In genomic region chr2:6849388-6849787, GRCm38 (mm10) we compare ENCODE assay signal across 12 mouse cellular contexts.
A peak's percentile ranks its signal among the peaks of the same experiment; 100 is the strongest.
DNase-seq lines count a peak whose midpoint lies in the region; ATAC-seq and TF ChIP-seq lines count a peak whose summit lies in the region.
"Had no signal": no experiment of that assay in that cellular context is flagged by ENCODE, and none has a peak within 500 bp of the region (broad histone marks: within the 10 kb centered on the region; RNA-seq: fewer than 3 reads in every experiment).

No protein-coding gene starts in this region.

- H3K27ac ChIP-seq in layer of hippocampus, adult 2 months: peak overlapping the region; percentile 25; the same call in 1 of the 2 replicates
- no peak overlapping the region for H3K27ac ChIP-seq in forebrain, embryonic 16.5 days (ENCODE audit: low read length)
- H3K27ac ChIP-seq: midbrain, embryonic 12.5 days had no signal

- no peaks in the 10 kb centered on the region for H3K9me3 ChIP-seq in forebrain, embryonic 16.5 days (ENCODE audit: control insufficient read depth, low read length)
- H3K9me3 ChIP-seq: midbrain, embryonic 12.5 days had no signal

- ATAC-seq in forebrain, embryonic 16.5 days: peak; percentile 43
- ATAC-seq: inflammation-experienced regulatory T-cells, adult 6 months had no signal

- no peak overlapping the region for H3K4me3 ChIP-seq in layer of hippocampus, adult 2 months
- H3K4me3 ChIP-seq in forebrain, embryonic 16.5 days (replicated peaks; ENCODE audit: low read length): no peak overlapping the region
- H3K4me3 ChIP-seq: midbrain, embryonic 12.5 days had no signal

- 49% methylated on average over 3 of the region's 3 CpGs for WGBS in forebrain, embryonic 16.5 days

- no peaks in the 10 kb centered on the region for H3K36me3 ChIP-seq in forebrain, embryonic 16.5 days (ENCODE audit: control insufficient read depth, insufficient read depth)
- H3K36me3 ChIP-seq: midbrain, embryonic 12.5 days had no signal

- H3K9ac ChIP-seq in forebrain, embryonic 16.5 days (replicated peaks; ENCODE audit: low read depth, low read length): no peak overlapping the region
- H3K9ac ChIP-seq: midbrain, embryonic 12.5 days had no signal

- no peaks in the 10 kb centered on the region for H3K27me3 ChIP-seq in forebrain, embryonic 16.5 days (replicated peaks; ENCODE audit: control insufficient read depth, insufficient read depth, low read length)
- H3K27me3 ChIP-seq: midbrain, embryonic 12.5 days had no signal

- TF ChIP-seq CTCF in layer of hippocampus, adult 2 months (conservative IDR thresholded peaks at IDR 0.05): peak; percentile 73

- peaks cover 11% of the 10 kb centered on the region for H3K4me1 ChIP-seq in forebrain, embryonic 16.5 days (replicated peaks; ENCODE audit: control insufficient read depth, insufficient read depth, low read length)
- H3K4me1 ChIP-seq: midbrain, embryonic 12.5 days had no signal

- DNase-seq in embryo, embryonic 10 days (ENCODE audit: low spot score): peak; percentile 58
- no peak for DNase-seq in embryo, embryonic 9.5 days (ENCODE audit: extremely low spot score)
- no peak for DNase-seq in layer of hippocampus, adult 2 months (ENCODE audit: low spot score in 2 of 2)
- DNase-seq in layer of hippocampus, adult 18-20 months (ENCODE audit: low spot score in 2 of 2): no peak
- peak; percentile 35 for DNase-seq in A20 (ENCODE audit: low read depth, low spot score)
- no peak for DNase-seq in right cerebral cortex, postnatal 4 days
- DNase-seq in frontal cortex, adult 2 months (ENCODE audit: extremely low spot score in 1 of 2, low spot score in 1 of 2): no peak
- DNase-seq: gastrocnemius, postnatal 36 days; right cerebral cortex, adult 18-20 months had no signal

- H3K4me2 ChIP-seq in forebrain, embryonic 16.5 days (ENCODE audit: low read length): no peak overlapping the region; the same call in 1 of the 2 replicates
- H3K4me2 ChIP-seq: midbrain, embryonic 12.5 days had no signal

Comparison
In these comparisons a context has a peak if more than half of its experiments do, and no peak if none do; other contexts are left out.
1. DNase-seq: peak in embryo, embryonic 10 days (single experiment) and A20 (single experiment); none in embryo, embryonic 9.5 days (single experiment), layer of hippocampus, adult 2 months (0 of 2), layer of hippocampus, adult 18-20 months (0 of 2), right cerebral cortex, postnatal 4 days (single experiment) and frontal cortex, adult 2 months (0 of 2).